Mouse (Mus musculus) gastrocnemius, postnatal 10 days (tissue): ENCODE data around the gene Apbb2. TPM values are rescaled to one million over a fixed set of nuclear protein-coding genes. Genes with fewer than 3 reads are reported as not detected.
A peak's percentile ranks its signal among the peaks of the same experiment; 100 is the strongest.

Source experiments
- DNase-seq: peaks from one replicate; pipeline ENCODE4 v3.0.0; 2021; ENCODE audit warnings: mixed read lengths
- total RNA-seq, 2 experiments: library from RNA; stranded (reverse); gene quantifications; 2 replicates each; pipeline ENCODE4 v1.2.3; 2021

The Apbb2 gene
- total RNA-seq, 2 experiments from 2014 or later: 55.1 to 56.2 TPM

DNA sequence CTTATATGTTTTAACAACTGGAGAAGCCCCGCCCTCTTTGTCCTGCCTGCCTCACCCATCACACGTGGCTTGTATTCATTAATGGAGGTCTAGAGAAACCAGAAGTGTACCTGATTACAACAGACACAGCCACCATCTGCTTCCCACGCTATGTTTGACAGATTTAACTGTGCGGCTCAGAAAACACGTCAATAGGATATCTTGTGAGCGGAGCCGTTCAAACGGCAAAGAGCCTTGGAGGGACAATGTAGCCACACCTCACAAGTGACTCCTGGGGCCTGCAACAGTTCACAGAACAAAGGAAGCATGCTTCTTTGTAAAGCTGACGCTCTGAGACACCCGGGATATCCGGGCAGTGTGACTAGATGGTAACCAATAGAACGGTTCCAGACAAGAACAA lies 145.0 kb downstream of the Apbb2 start:
- no peak for DNase-seq

DNA sequence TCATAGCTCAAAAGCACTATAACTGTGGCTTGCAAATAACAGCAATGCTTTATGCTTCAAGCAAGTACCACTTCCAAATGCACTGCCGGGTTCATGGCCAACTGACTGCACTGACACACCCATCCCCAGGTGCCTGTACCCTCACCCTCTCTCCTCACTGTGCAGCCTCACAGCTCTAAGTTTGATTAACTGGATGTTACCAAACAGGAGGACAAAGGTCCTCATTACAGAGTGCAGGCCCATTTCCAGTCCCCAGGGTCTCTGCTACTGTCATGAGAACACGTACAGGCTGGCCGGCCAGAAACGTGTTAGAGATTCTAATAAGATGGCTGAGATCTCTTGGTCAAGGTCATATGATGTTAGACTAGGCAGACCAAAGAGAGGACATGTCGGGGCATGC lies 147.7 kb downstream of the Apbb2 start:
- no peak for DNase-seq

- DNase-seq: peak; percentile 24
Measured at GRCm38 (mm10) chr5:66469685-66470084, 148.9 kb downstream of the Apbb2 start.

GRCm38 (mm10) chr5:66468331-66469001 lies 150.1 kb downstream of the Apbb2 start:
- no peak for DNase-seq

- DNase-seq: no peak
Measured at GRCm38 (mm10) chr5:66462665-66463064, 155.9 kb downstream of the Apbb2 start.

- DNase-seq: no peak
Measured at GRCm38 (mm10) chr5:66458851-66459250, 159.7 kb downstream of the Apbb2 start.

DNA sequence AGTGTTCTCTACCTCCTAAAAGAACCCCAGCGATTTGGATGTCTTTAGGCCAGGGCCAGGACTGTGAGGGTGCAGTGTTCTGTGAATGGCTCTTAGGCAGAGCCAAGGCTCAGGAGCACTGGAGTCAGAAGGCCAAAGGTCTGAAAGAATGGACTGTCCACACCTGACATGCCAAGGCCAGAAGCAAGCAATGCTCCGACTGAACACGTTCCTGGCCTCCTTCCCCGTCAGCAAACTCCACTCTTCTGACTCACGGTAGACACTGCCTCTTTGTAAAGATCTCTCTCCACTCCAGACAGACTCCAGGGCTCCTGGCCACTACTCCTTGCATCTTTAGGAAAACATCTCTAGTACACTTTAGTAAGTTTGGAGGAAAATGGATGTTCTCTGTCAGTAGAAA lies 163.3 kb downstream of the Apbb2 start:
- DNase-seq: no peak

DNA sequence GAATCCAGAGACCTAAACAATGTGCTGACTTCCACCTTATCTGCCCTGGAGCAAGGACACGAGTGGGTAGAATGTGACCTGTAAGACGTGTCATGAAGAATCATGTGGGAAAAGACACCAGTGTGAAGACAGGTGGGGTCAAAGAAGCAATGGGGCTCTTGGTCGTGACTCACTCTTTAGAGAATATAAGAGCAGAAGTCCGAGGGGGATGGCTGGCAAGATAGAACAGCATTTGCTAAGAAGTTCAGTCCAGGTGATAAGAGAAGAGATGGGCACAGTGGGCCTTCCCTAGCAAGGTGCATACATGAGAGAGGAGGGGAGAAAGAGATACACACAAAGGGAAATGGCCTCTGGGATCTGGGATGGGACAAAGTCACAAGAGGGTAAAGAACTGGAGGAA lies 163.8 kb downstream of the Apbb2 start:
- no peak for DNase-seq

GRCm38 (mm10) chr5:66453106-66453505 lies 165.5 kb downstream of the Apbb2 start:
- no peak for DNase-seq

DNA sequence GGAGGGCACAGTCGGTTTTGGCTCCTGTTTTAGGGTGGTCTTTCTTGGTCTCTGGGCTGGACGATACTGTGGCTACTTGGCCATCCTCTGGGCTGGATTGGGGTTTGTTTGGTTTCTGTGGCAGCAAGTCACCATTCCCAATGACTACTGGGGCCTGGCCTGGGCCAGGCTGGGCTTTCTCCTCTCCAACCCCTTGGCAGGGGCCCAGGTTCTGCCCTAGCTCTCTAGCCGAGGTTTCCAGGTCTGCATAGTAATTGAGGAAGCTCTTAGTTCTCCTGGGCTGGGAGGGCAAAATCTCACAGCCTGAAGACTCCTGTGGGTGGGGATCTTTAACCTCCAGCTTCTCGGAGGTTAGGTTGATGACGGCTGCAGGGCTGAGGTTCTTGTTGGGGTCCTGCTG lies 167.0 kb downstream of the Apbb2 start:
- DNase-seq: no peak

- no peak for DNase-seq
Measured at GRCm38 (mm10) chr5:66445497-66445896, 173.1 kb downstream of the Apbb2 start.

GRCm38 (mm10) chr5:66442260-66442659 lies 176.3 kb downstream of the Apbb2 start:
- no peak for DNase-seq

GRCm38 (mm10) chr5:66436791-66437246 lies 181.8 kb downstream of the Apbb2 start:
- no peak for DNase-seq

DNA sequence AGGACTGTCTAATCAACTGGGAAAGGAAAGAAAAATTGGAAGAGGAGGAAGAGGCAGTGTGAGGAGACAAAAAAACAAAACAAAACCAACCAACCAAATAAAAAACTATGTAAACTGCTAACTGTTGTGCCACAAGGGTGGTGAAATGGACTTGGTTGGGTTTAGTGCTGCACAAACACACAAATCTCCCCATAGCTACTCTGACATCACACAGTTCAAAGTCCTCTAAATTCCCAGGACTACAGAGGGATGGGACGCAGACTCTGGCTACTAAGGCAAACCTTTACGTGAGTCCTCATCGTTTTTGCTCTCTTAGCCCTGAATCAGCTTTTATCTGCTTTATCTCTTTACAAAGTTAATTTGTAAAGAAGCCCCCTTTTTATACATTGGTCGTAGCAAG lies 183.4 kb downstream of the Apbb2 start:
- no peak for DNase-seq

DNA sequence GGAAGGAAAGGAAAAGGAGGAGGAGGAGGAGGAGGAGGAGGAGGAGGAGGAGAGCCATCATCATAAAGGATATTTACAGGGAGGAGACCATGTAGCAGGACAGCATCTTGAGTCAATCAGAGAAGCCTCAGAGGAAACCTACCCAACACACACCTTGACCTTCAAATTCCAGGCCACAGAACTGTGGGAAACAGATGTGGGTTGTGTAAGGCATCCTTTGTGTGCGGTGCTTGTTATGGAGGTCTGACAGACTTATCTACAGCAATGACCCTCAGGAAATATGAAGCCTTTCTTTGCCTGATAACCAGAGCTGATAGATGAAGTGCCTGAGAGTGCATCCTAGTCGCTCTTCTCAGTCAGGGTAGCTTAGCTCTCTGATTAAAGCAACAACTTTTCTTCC lies 189.5 kb downstream of the Apbb2 start:
- no peak for DNase-seq

DNA sequence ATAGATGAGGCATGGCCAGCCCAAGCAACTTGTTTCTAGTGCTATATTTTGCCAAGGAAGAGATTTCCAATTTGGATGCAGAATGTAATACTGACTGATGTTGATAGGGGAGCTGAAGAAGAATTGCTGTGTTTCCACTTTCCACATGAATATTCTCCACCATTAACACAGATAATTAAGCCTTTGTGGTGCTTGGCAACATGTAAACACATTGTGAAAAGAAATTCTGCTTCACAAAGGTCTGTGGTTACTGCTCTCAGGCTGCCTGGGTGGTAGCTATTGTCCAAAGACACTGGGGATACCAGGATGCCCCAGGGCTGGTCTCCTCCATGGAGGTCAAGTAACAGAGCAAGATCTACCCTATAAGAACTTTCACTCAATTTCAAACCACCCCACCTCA lies 190.5 kb downstream of the Apbb2 start:
- DNase-seq: no peak

GRCm38 (mm10) chr5:66423909-66424308 lies 194.7 kb downstream of the Apbb2 start:
- no peak for DNase-seq

DNA sequence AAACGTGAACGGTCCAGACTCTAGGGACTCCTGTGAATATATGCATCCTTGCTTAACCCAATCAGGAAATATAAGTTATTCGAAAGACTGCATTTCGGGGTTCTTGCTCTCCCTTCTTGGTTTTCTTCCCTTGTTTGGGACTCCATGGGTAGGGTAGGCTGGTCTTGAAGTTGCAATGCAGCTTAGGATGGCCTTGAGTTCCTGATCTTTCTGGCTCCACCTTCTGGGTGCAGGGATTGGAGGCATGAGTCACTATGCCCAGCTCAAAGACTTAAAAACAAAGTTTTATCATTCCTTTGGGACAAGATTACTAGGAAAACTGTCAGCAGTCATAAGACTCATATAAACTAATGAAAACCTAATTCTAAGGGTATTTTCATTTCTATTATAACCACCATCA lies 195.1 kb downstream of the Apbb2 start:
- no peak for DNase-seq

GRCm38 (mm10) chr5:66421954-66422353 lies 196.6 kb downstream of the Apbb2 start:
- DNase-seq: no peak

GRCm38 (mm10) chr5:66421230-66421629 lies 197.4 kb downstream of the Apbb2 start:
- DNase-seq: no peak

DNA sequence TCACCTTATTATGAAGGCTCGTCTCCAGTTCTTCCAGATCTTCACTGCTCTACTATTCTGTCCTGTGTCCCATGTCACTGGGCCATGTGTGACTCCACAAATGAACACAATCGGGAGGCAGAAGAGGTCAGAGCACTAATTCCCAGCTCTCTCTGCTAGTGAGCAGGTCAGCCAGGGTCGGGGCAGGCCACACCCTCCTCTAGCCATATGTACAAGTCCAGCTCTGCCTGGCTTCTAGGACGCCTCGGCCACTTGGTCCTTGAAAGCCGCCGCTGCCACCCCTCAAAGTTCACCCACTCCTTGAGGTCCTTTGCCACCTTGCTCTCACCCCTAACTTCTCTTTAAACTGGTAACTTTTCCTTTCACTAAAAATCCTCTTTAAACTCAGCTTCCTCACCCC lies 198.6 kb downstream of the Apbb2 start:
- DNase-seq: no peak

- no peak for DNase-seq
Measured at GRCm38 (mm10) chr5:66417289-66417688, 201.3 kb downstream of the Apbb2 start.

GRCm38 (mm10) chr5:66415700-66416543 lies 202.7 kb downstream of the Apbb2 start:
- DNase-seq: no peak
